In the genomic region with DNA sequence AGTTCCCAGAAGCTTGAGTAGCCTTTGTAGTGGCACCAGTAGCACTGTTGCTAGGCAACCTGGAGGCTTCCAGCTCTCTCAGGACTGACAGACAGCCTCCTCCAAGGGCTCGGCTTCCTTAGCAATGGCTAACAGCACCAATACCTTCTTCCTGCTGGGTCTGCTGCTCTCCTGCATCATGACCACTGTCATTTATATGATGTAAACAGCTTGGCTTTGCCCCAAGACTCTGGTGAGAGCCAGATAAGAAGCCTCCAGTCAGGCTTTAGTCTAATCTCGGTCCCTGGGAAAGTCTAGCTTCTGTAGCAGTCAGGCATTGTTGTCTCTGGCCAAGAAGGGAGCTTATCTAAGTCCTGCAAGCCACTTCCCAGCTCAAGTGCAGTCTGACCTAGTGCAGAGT, we compare ENCODE assay signal across 10 mouse cellular contexts.
A peak's percentile ranks its signal among the peaks of the same experiment; 100 is the strongest.
DNase-seq lines count a peak whose midpoint lies in the region; ATAC-seq and TF ChIP-seq lines count a peak whose summit lies in the region.
"Had no signal": no experiment of that assay in that cellular context is flagged by ENCODE, and none has a peak within 500 bp of the region (broad histone marks: within the 10 kb centered on the region; RNA-seq: fewer than 3 reads in every experiment).

No protein-coding gene starts in this region.

- no peak for TF ChIP-seq EP300 in heart, adult 2 months (IDR thresholded peaks at IDR 0.05; ENCODE audit: insufficient read depth, low read depth, low read length)

- TF ChIP-seq CTCF in heart, adult 2 months (IDR thresholded peaks at IDR 0.05) = no peak

- peak; percentile 91 for ATAC-seq in liver, embryonic 12.5 days
- no peak for ATAC-seq in cerebellum, adult (ENCODE audit: insufficient number of reproducible peaks, low FRiP score, low TSS enrichment)

- no peaks in the 10 kb centered on the region for H3K36me3 ChIP-seq in heart, adult 2 months (ENCODE audit: control insufficient read depth, insufficient read depth, low read length)
- no peaks in the 10 kb centered on the region for H3K36me3 ChIP-seq in liver, embryonic 12.5 days

- intact Hi-C loops in heart, adult 2 months (cut with DNase I) = no loop called here

- H3K9ac ChIP-seq in heart, adult 2 months (ENCODE audit: low read depth, low read length) = no peak overlapping the region
- H3K9ac ChIP-seq in liver, embryonic 12.5 days = no peak overlapping the region

- H3K79me2 ChIP-seq in heart, adult 2 months (replicated peaks; ENCODE audit: control insufficient read depth, insufficient read depth, low read length) = no peaks in the 10 kb centered on the region

- 5% methylated on average over 2 of the region's 2 CpGs for WGBS in heart, adult 2 months
- WGBS in liver, embryonic 12.5 days (ENCODE audit: insufficient replicate concordance) = 0% methylated on average over 2 of the region's 2 CpGs

- no peaks in the 10 kb centered on the region; the same call in 1 of the 2 replicates for H3K4me1 ChIP-seq in heart, adult 2 months (ENCODE audit: control insufficient read depth, insufficient read depth, low read length)
- H3K4me1 ChIP-seq in liver, embryonic 12.5 days = peaks cover 12% of the 10 kb centered on the region

- no peak overlapping the region for H3K27ac ChIP-seq in heart, adult 2 months
- no peak overlapping the region for H3K27ac ChIP-seq in liver, embryonic 12.5 days
- H3K27ac ChIP-seq: gastrocnemius, adult 2 months had no signal

- peak; percentile 45 for DNase-seq in adrenal gland, adult 2 months
- no peak for DNase-seq in adrenal gland, adult 18-20 months (ENCODE audit: low spot score in 2 of 2)
- DNase-seq in 3T3-L1 (ENCODE audit: low read depth, low spot score) = peak; percentile 9
- DNase-seq in heart, adult 2 months = peak; percentile 18 to 40
- no peak for DNase-seq in thymus, postnatal 0 days (ENCODE audit: low spot score)
- no peak for DNase-seq in gastrocnemius, postnatal 4 days (ENCODE audit: low spot score in 2 of 2)
- DNase-seq: gastrocnemius, adult 2 months had no signal

- no peak overlapping the region for H3K4me2 ChIP-seq in liver, embryonic 12.5 days

- no peaks in the 10 kb centered on the region for H3K9me3 ChIP-seq in liver, embryonic 12.5 days (replicated peaks)

- no peak overlapping the region for H3K4me3 ChIP-seq in heart, adult 2 months
- H3K4me3 ChIP-seq in liver, embryonic 12.5 days = no peak overlapping the region
- H3K4me3 ChIP-seq: gastrocnemius, adult 2 months; myocyte had no signal

- TF ChIP-seq POLR2A in heart, adult 2 months (IDR thresholded peaks at IDR 0.05; ENCODE audit: insufficient read depth, low read depth, low read length) = no peak

- no peaks in the 10 kb centered on the region for H3K27me3 ChIP-seq in heart, adult 2 months (ENCODE audit: control insufficient read depth, insufficient read depth, low read length)
- H3K27me3 ChIP-seq in liver, embryonic 12.5 days (replicated peaks) = no peaks in the 10 kb centered on the region

Comparison
In these comparisons a context has a peak if more than half of its experiments do, and no peak if none do; other contexts are left out.
1. DNase-seq: peak in adrenal gland, adult 2 months (single experiment), 3T3-L1 (single experiment) and heart, adult 2 months (2 of 2); none in adrenal gland, adult 18-20 months (0 of 2), thymus, postnatal 0 days (single experiment) and gastrocnemius, postnatal 4 days (0 of 2).